ENCODE assay signal across 19 mouse cellular contexts in the genomic region with DNA sequence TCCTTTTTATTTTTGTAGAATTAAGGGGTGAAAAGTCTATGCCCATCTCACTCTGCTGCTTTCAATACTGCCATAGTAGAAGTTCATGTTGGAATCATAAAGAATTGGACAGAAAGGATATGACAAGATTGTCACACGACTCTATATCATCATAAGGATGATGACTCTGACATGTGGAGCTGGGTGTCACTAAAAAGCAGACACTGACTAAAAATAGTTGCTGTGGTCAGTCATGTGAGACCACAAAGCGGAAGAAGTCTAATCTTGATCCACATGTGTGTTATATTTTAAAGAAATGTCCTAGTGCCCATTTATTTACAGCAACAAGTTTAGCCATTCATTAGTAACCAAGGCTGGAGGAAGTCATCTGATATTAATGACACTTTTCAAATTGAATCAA. TPM values are rescaled to one million over a fixed set of nuclear protein-coding genes. Genes with fewer than 3 reads are reported as not detected.
DNase-seq lines count a peak whose midpoint lies in the region; ATAC-seq and TF ChIP-seq lines count a peak whose summit lies in the region.
"Had no signal": no experiment of that assay in that cellular context is flagged by ENCODE, and none has a peak within 500 bp of the region (broad histone marks: within the 10 kb centered on the region; RNA-seq: fewer than 3 reads in every experiment).

No protein-coding gene starts in this region.

- no peaks in the 10 kb centered on the region; the same call in 1 of the 2 replicates for H3K4me1 ChIP-seq in spleen, adult 2 months (ENCODE audit: control insufficient read depth, insufficient read depth, insufficient read length)
- H3K4me1 ChIP-seq: embryonic facial prominence, embryonic 13.5 days; forebrain, embryonic 12.5 days; heart, embryonic 15.5 days; lung, embryonic 15.5 days had no signal

- no peak overlapping the region for H3K4me3 ChIP-seq in spleen, adult 2 months (ENCODE audit: extremely low read depth, insufficient read depth, insufficient read length)
- H3K4me3 ChIP-seq: embryonic facial prominence, embryonic 13.5 days; forebrain, embryonic 12.5 days; gastrocnemius, adult 2 months; heart, embryonic 15.5 days; lung, embryonic 15.5 days had no signal

- DNase-seq in gastrocnemius, adult 18-20 months (ENCODE audit: low spot score): peak; percentile 1
- no peak for DNase-seq in gastrocnemius, adult 8-10 months (ENCODE audit: low spot score in 2 of 2)
- DNase-seq in spleen, adult 2 months (ENCODE audit: low read depth in 1 of 2, low spot score in 2 of 2): peak; percentile 26 to 85
- no peak for DNase-seq in spleen, adult 12 weeks (ENCODE audit: low spot score)
- no peak for DNase-seq in layer of hippocampus, adult 9-11 months
- no peak for DNase-seq in adrenal gland, postnatal 10 days
- no peak for DNase-seq in c-Kit-positive CD71-positive TER-119-positive erythroid progenitor cells, embryonic 14.5 days (ENCODE audit: low spot score)
- DNase-seq: cerebellum, postnatal 36 days; gastrocnemius, adult 2 months; kidney, postnatal 14 days; right cerebral cortex, postnatal 14 days had no signal

- no peaks in the 10 kb centered on the region for H3K27me3 ChIP-seq in spleen, adult 2 months (ENCODE audit: control insufficient read depth, insufficient read depth, low read length)
- H3K27me3 ChIP-seq: embryonic facial prominence, embryonic 13.5 days; forebrain, embryonic 12.5 days; heart, embryonic 15.5 days; lung, embryonic 15.5 days had no signal

- peak; percentile 81 for ATAC-seq in megakaryocyte, adult 5-6 weeks (ENCODE audit: poor library complexity, severe bottlenecking)
- ATAC-seq: inflammation-experienced regulatory T-cells, adult 6 months had no signal

- TF ChIP-seq CTCF in spleen, adult 2 months (IDR thresholded peaks at IDR 0.05; ENCODE audit: extremely low read depth, insufficient read depth, insufficient read length, insufficient replicate concordance): no peak

- H3K36me3 ChIP-seq in spleen, adult 2 months (ENCODE audit: control insufficient read depth, insufficient read depth, low read length): no peaks in the 10 kb centered on the region
- H3K36me3 ChIP-seq: embryonic facial prominence, embryonic 13.5 days; forebrain, embryonic 12.5 days; heart, embryonic 15.5 days; lung, embryonic 15.5 days had no signal

- no peak for TF ChIP-seq POLR2A in spleen, adult 2 months (IDR thresholded peaks at IDR 0.05; ENCODE audit: low read depth, low read length)

- 6% methylated on average over 2 of the region's 2 CpGs for WGBS in spleen, adult 2 months

- H3K27ac ChIP-seq in spleen, adult 2 months (ENCODE audit: insufficient read depth, low read length): no peak overlapping the region
- H3K27ac ChIP-seq: embryonic facial prominence, embryonic 13.5 days; forebrain, embryonic 12.5 days; gastrocnemius, adult 2 months; heart, embryonic 15.5 days; lung, embryonic 15.5 days had no signal

RNA-seq across cellular contexts. Expression of gene Rgs13, which starts 23.3 kb away (rescaled TPM):
- total RNA-seq in gastrocnemius, adult 18-20 months (2021): not detected
- not detected for total RNA-seq in gastrocnemius, adult 8-10 months (2022)
- polyA plus RNA-seq in spleen, adult 2 months (2012; rRNA removed): not detected in 2 replicates
- total RNA-seq in megakaryocyte, adult 5-6 weeks (2015): not detected in 2 replicates
- total RNA-seq in megakaryocyte, adult 5-6 weeks (2017): not detected in 2 replicates
- not detected for total RNA-seq in adrenal gland, postnatal 10 days (2021)
- total RNA-seq: gastrocnemius, adult 2 months had no signal
- polyA plus RNA-seq: limb, embryonic 11.5 days had no signal

RNA-seq across cellular contexts. Expression of gene Rgs1, which starts 48.5 kb away (rescaled TPM):
- total RNA-seq in gastrocnemius, adult 18-20 months (2021): under 1 TPM in 1 of 2 experiments, not detected in 1; 0.11 TPM
- total RNA-seq in gastrocnemius, adult 8-10 months (2022): not detected
- 1.1 and 1.4 TPM in 2 replicates for polyA plus RNA-seq in spleen, adult 2 months (2012; rRNA removed)
- total RNA-seq in megakaryocyte, adult 5-6 weeks (2015): 18.4 and 22.9 TPM in 2 replicates
- 53.3 and 60.5 TPM in 2 replicates for total RNA-seq in megakaryocyte, adult 5-6 weeks (2017)
- total RNA-seq in adrenal gland, postnatal 10 days (2021): 1 to 10 TPM; 1.2 to 1.5 TPM
- total RNA-seq: gastrocnemius, adult 2 months; midbrain, postnatal 0 days had no signal
- polyA plus RNA-seq: forebrain, embryonic 12.5 days; limb, embryonic 11.5 days; midbrain, postnatal 0 days had no signal

Comparison
In these comparisons a context has a peak if more than half of its experiments do, and no peak if none do; other contexts are left out.
1. DNase-seq: peak in gastrocnemius, adult 18-20 months (single experiment) and spleen, adult 2 months (2 of 2); none in gastrocnemius, adult 8-10 months (0 of 2), spleen, adult 12 weeks (single experiment), layer of hippocampus, adult 9-11 months (single experiment), adrenal gland, postnatal 10 days (single experiment) and c-Kit-positive CD71-positive TER-119-positive erythroid progenitor cells, embryonic 14.5 days (single experiment).
2. RNA of gene Rgs1, which starts 48.5 kb away (total RNA-seq): 18.4 to 60.5 TPM in megakaryocyte, adult 5-6 weeks; 1.2 to 1.5 TPM in adrenal gland, postnatal 10 days, 0.11 TPM in gastrocnemius, adult 18-20 months and not detected in gastrocnemius, adult 8-10 months; every median in the first group is over 4 times any median in the second.